Mouse (Mus musculus): Measurements from ENCODE around the gene Rbms3. TPM values are rescaled to one million over a fixed set of nuclear protein-coding genes. Genes with fewer than 3 reads are reported as not detected.

Rbms3 gene
- total and polyA plus RNA-seq, 3 experiments = 8.1 to 12.5 (median 8.8) TPM

DNA sequence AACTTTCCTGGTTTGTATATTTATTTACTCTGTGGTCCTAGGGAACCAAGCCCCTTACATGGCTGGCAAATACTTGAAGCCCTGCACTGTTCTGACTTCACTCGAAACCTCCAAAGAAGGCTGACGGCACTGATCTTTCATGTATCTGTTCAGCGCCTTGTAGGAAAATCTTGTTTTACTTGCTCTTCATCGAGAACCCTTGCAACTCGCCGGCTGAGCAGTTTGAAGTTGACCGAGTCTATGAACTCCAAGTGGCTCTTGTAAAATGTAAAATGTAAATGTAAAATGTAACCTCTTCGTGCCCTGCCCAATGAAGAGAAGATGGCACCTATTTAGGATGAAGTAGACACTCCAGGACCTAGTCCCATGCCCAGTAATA, 537.5 kb downstream of the Rbms3 start:
- Histone ChIP-seq H3K9ac (ENCODE audit: low read depth, low read length) (no peak overlapping the region), H3K4me1 (ENCODE audit: control insufficient read depth, insufficient read depth, low read length) (peaks cover 1% of the 10 kb centered on the region; the same call in 1 of the 2 replicates), H3K36me3 (ENCODE audit: control insufficient read depth, insufficient read depth, low read length) (no peaks in the 10 kb centered on the region), H3K4me3 (no peak overlapping the region), H3K79me2 (replicated peaks; ENCODE audit: control insufficient read depth, insufficient read depth, low read length) (no peaks in the 10 kb centered on the region), H3K27ac (no peak overlapping the region), H3K27me3 (ENCODE audit: control insufficient read depth, insufficient read depth, low read length) (no peaks in the 10 kb centered on the region)
- no peak for DNase-seq
- TF ChIP-seq POLR2A (IDR thresholded peaks at IDR 0.05; ENCODE audit: insufficient read depth, low read depth, low read length) (no peak), CTCF (IDR thresholded peaks at IDR 0.05) (no peak), EP300 (IDR thresholded peaks at IDR 0.05; ENCODE audit: insufficient read depth, low read depth, low read length) (no peak)
- WGBS = 94% methylated on average over 8 of the region's 8 CpGs
- intact Hi-C loops (cut with DNase I) = no loop called here

DNA sequence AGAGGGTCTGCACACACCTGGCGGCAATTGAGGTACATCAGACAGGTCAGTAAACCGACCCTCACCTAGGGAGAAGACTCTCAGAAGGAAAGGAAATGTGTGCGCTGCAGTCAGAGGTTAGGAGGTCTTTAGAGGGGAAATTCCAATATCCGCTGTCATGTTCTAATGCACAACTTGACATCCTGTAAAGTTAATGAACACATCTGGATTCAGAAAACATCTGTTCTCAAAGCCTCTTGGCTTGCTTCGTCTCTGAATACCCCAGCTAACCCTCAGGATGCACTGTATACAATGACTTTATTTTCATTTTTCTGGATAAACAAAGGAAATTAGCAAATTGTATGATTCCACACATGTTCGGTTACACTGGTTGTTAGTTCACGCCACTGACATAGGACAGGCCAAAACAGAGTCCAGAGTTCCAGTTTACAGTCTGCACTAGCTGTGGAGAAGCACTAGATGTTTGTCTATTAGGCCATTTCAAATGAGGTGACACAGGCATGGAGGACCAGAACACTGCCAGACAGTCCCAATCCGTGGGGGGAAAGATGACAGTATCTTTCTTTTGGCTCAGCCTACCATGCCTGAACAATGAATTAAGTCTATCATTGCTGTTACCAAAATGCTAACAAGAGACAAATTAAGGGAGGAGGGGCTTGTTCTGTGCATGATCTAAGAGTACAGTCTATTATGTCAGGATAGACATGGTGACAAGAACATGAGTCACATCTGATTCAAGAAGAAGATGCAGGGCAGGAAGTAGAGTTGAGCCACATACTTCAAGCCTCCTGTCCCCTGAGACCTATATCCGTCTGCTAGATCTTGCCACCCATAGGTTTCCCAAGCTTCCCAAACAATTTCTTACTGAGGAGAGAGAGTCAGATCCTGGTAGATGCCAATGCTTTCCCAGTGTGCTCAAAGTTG, 538.2 kb downstream of the Rbms3 start:
- no peaks in the 10 kb centered on the region for H3K79me2 ChIP-seq (replicated peaks; ENCODE audit: control insufficient read depth, insufficient read depth, low read length)
- DNase-seq = no peak
- 46% methylated on average over 9 of the region's 9 CpGs for WGBS

DNA sequence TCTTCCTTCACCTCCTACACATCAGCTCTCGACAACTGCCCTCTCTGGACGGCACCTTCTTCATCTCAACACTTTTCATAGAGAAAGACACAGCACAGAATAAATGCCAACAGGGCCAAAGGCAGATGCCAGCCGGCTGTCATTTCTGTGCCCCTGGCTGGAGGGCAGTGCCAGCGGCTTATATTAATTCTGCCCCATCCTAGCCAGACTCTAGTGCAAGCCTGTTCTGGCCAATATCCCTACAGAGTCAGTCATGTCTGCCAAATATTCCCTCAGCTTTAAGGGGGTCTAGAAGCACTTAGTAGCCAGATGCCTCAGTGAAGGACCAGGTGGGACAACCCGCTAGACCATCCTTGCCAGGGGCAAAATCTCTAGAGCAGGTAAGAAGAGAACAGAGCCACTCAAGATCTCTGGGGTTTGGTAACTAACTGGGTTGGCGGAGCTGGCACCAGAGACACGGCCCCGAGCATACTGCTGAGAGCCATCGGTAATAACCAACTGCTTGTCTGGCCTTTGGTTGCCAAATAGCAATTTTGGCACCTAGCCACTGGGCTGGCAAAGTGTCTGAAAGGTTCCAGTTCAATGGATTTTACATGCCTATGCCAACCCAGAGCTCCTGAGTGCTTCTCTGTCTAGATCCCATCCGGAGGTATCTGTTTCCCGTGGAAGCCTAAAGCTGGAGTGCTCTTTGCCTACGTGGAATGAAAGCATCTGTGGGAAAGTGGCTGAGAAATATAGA, 540.1 kb downstream of the Rbms3 start:
- Histone ChIP-seq H3K4me1 (ENCODE audit: control insufficient read depth, insufficient read depth, low read length) (peaks cover 1% of the 10 kb centered on the region; the same call in 1 of the 2 replicates), H3K27ac (no peak overlapping the region), H3K79me2 (replicated peaks; ENCODE audit: control insufficient read depth, insufficient read depth, low read length) (no peaks in the 10 kb centered on the region), H3K4me3 (no peak overlapping the region), H3K9ac (ENCODE audit: low read depth, low read length) (no peak overlapping the region), H3K27me3 (ENCODE audit: control insufficient read depth, insufficient read depth, low read length) (no peaks in the 10 kb centered on the region), H3K36me3 (ENCODE audit: control insufficient read depth, insufficient read depth, low read length) (no peaks in the 10 kb centered on the region)
- TF ChIP-seq CTCF (IDR thresholded peaks at IDR 0.05) = no peak
- no peak for TF ChIP-seq POLR2A (IDR thresholded peaks at IDR 0.05; ENCODE audit: insufficient read depth, low read depth, low read length)
- no peak for TF ChIP-seq EP300 (IDR thresholded peaks at IDR 0.05; ENCODE audit: insufficient read depth, low read depth, low read length)
- intact Hi-C loops (cut with DNase I) = no loop called here
- DNase-seq = no peak
- WGBS = 92% methylated on average over 12 of the region's 12 CpGs

More for the DNA sequence above, 538.2 kb downstream of the Rbms3 start:
- Histone ChIP-seq H3K4me3 (no peak overlapping the region), H3K27ac (no peak overlapping the region), H3K27me3 (ENCODE audit: control insufficient read depth, insufficient read depth, low read length) (no peaks in the 10 kb centered on the region), H3K4me1 (ENCODE audit: control insufficient read depth, insufficient read depth, low read length) (peaks cover 1% of the 10 kb centered on the region; the same call in 1 of the 2 replicates), H3K36me3 (ENCODE audit: control insufficient read depth, insufficient read depth, low read length) (no peaks in the 10 kb centered on the region), H3K9ac (ENCODE audit: low read depth, low read length) (no peak overlapping the region)
- intact Hi-C loops (cut with DNase I) = no loop called here
- TF ChIP-seq POLR2A (IDR thresholded peaks at IDR 0.05; ENCODE audit: insufficient read depth, low read depth, low read length) (no peak), EP300 (IDR thresholded peaks at IDR 0.05; ENCODE audit: insufficient read depth, low read depth, low read length) (no peak), CTCF (IDR thresholded peaks at IDR 0.05) (no peak)

DNA sequence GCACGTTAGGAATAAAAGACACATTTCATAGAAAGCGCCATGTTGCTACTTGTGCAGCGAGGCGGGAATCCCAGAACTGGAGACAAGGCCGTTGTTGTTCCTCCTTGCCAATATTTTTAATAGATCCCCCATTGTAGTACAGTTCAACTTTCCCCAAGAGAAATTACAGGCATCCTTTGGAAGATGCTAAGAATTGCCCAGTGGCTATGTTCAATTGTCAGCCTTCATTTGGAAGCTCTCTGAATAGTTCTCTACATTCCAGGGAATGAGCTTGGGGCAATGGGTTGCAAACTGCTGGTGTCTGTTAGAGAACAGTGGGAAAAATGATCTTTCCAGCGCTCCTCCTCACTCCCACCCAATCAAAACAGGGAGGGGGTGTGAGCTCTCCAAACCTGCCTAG, 541.4 kb downstream of the Rbms3 start:
- intact Hi-C loops (cut with DNase I) = no loop called here
- H3K79me2 ChIP-seq (replicated peaks; ENCODE audit: control insufficient read depth, insufficient read depth, low read length) = no peaks in the 10 kb centered on the region
- H3K9ac ChIP-seq (ENCODE audit: low read depth, low read length) = no peak overlapping the region
- no peak overlapping the region for H3K4me3 ChIP-seq
- H3K36me3 ChIP-seq (ENCODE audit: control insufficient read depth, insufficient read depth, low read length) = no peaks in the 10 kb centered on the region
- H3K27me3 ChIP-seq (ENCODE audit: control insufficient read depth, insufficient read depth, low read length) = no peaks in the 10 kb centered on the region
- peaks cover 1% of the 10 kb centered on the region; the same call in 1 of the 2 replicates for H3K4me1 ChIP-seq (ENCODE audit: control insufficient read depth, insufficient read depth, low read length)
- TF ChIP-seq EP300 (IDR thresholded peaks at IDR 0.05; ENCODE audit: insufficient read depth, low read depth, low read length) (no peak), POLR2A (IDR thresholded peaks at IDR 0.05; ENCODE audit: insufficient read depth, low read depth, low read length) (no peak), CTCF (IDR thresholded peaks at IDR 0.05) (no peak)
- DNase-seq = no peak
- 92% methylated on average over 6 of the region's 6 CpGs for WGBS
- H3K27ac ChIP-seq = no peak overlapping the region

DNA sequence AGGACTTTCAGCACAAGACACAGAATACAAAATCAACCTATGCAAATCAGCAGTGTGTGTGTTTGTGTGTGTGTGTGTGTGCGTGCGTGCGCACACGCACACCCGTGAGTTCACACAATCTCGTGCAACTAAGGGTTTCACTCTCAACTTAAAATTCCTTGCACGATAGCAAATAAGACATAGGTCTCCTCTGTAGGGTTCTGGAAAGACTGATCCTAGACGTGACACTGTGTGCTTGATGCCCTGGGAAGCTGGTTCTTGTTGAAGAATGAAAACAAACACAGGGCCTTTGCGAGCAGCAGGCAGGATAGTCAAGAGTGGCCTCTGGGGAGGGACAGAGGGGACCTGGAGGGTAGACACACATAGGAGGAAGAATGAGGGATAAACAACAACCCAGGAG, 544.0 kb downstream of the Rbms3 start:
- Histone ChIP-seq H3K36me3 (ENCODE audit: control insufficient read depth, insufficient read depth, low read length) (no peaks in the 10 kb centered on the region), H3K4me3 (no peak overlapping the region), H3K27ac (no peak overlapping the region), H3K79me2 (replicated peaks; ENCODE audit: control insufficient read depth, insufficient read depth, low read length) (no peaks in the 10 kb centered on the region), H3K27me3 (ENCODE audit: control insufficient read depth, insufficient read depth, low read length) (no peaks in the 10 kb centered on the region), H3K9ac (ENCODE audit: low read depth, low read length) (no peak overlapping the region), H3K4me1 (ENCODE audit: control insufficient read depth, insufficient read depth, low read length) (no peaks in the 10 kb centered on the region)
- TF ChIP-seq POLR2A (IDR thresholded peaks at IDR 0.05; ENCODE audit: insufficient read depth, low read depth, low read length) = no peak
- no peak for TF ChIP-seq CTCF (IDR thresholded peaks at IDR 0.05)
- TF ChIP-seq EP300 (IDR thresholded peaks at IDR 0.05; ENCODE audit: insufficient read depth, low read depth, low read length) = no peak
- WGBS = 94% methylated on average over 9 of the region's 9 CpGs
- intact Hi-C loops (cut with DNase I) = no loop called here
- no peak for DNase-seq
